13 mouse cellular contexts compared by ENCODE assay signal in the genomic region with DNA sequence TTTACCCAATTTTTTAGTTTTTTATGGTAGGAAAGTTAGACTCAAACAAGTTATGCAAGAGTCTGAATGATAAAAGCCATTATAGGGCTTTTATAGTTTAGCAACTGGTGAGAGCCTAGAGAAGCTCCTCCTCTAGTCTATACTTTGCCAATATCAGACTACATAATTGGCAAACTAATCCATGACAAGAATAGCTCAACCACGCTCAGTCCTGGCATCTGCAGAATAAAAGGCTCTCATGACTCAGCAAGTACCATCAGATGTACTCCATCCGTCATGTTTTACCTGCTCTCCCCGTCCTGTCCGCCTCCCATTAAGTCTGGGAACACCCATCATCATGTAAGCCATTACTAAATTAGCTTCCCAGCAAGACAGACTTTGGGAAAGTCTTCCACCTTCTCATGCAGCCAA. TPM values are rescaled to one million over a fixed set of nuclear protein-coding genes. Genes with fewer than 3 reads are reported as not detected.
A peak's percentile ranks its signal among the peaks of the same experiment; 100 is the strongest.
DNase-seq lines count a peak whose midpoint lies in the region; ATAC-seq and TF ChIP-seq lines count a peak whose summit lies in the region.
"Had no signal": no experiment of that assay in that cellular context is flagged by ENCODE, and none has a peak within 500 bp of the region (broad histone marks: within the 10 kb centered on the region; RNA-seq: fewer than 3 reads in every experiment).

No protein-coding gene starts in this region.

- H3K4me2 ChIP-seq in heart, embryonic 11.5 days: no peak overlapping the region
- H3K4me2 ChIP-seq in liver, embryonic 13.5 days: no peak overlapping the region
- no peak overlapping the region for H3K4me2 ChIP-seq in liver, postnatal 0 days (ENCODE audit: low read depth, low read length)
- no peak overlapping the region for H3K4me2 ChIP-seq in liver, embryonic 15.5 days
- H3K4me2 ChIP-seq: hindbrain, embryonic 14.5 days; lung, embryonic 14.5 days; neural tube, embryonic 12.5 days had no signal

- H3K36me3 ChIP-seq in heart, embryonic 11.5 days (ENCODE audit: control insufficient read depth, insufficient read depth, low read length): no peaks in the 10 kb centered on the region
- H3K36me3 ChIP-seq in liver, embryonic 13.5 days: no peaks in the 10 kb centered on the region
- peaks cover 5% of the 10 kb centered on the region; the same call in 1 of the 2 replicates for H3K36me3 ChIP-seq in liver, postnatal 0 days (replicated peaks; ENCODE audit: insufficient read depth, low read length)
- H3K36me3 ChIP-seq in liver, embryonic 15.5 days (replicated peaks): 0 out of 2 replicates have a peak, but pooled peaks cover 2% of the 10 kb centered on the region
- H3K36me3 ChIP-seq: neural tube, embryonic 12.5 days had no signal

- H3K27me3 ChIP-seq in heart, embryonic 11.5 days (ENCODE audit: control insufficient read depth, insufficient read depth, low read length): no peaks in the 10 kb centered on the region
- no peaks in the 10 kb centered on the region for H3K27me3 ChIP-seq in liver, embryonic 13.5 days
- no peaks in the 10 kb centered on the region for H3K27me3 ChIP-seq in liver, postnatal 0 days (ENCODE audit: insufficient read depth, low read length)
- no peaks in the 10 kb centered on the region for H3K27me3 ChIP-seq in liver, embryonic 15.5 days
- H3K27me3 ChIP-seq: neural tube, embryonic 12.5 days had no signal

- TF ChIP-seq CTCF in liver, postnatal 0 days (IDR thresholded peaks at IDR 0.05; ENCODE audit: low read depth): no peak

- no peak overlapping the region for H3K27ac ChIP-seq in heart, embryonic 11.5 days (ENCODE audit: low read depth, low read length)
- peak overlapping the region; percentile 51 for H3K27ac ChIP-seq in liver, embryonic 13.5 days
- H3K27ac ChIP-seq in liver, postnatal 0 days (ENCODE audit: low read depth): no peak overlapping the region
- H3K27ac ChIP-seq in liver, embryonic 15.5 days (replicated peaks): peak overlapping the region; percentile 35
- H3K27ac ChIP-seq: hindbrain, embryonic 14.5 days; midbrain, embryonic 10.5 days; neural tube, embryonic 12.5 days had no signal

- DNase-seq in heart, adult 11 months: peak; percentile 89
- no peak for DNase-seq in liver, embryonic 13.5 days
- DNase-seq in liver, postnatal 0 days: no peak
- peak; percentile 8 to 52 for DNase-seq in layer of hippocampus, adult 18-20 months (ENCODE audit: low spot score in 2 of 2)
- DNase-seq in embryo, embryonic 9.5 days (ENCODE audit: extremely low spot score): no peak
- DNase-seq: lung, embryonic 14.5 days; thymus, postnatal 14 days had no signal

- peaks cover 14% of the 10 kb centered on the region for H3K4me1 ChIP-seq in heart, embryonic 11.5 days (ENCODE audit: control insufficient read depth, insufficient read depth, low read length)
- peaks cover 79% of the 10 kb centered on the region for H3K4me1 ChIP-seq in liver, embryonic 13.5 days (replicated peaks)
- peaks cover 5% of the 10 kb centered on the region; the same call in 1 of the 2 replicates for H3K4me1 ChIP-seq in liver, postnatal 0 days (ENCODE audit: insufficient read depth)
- peaks cover 58% of the 10 kb centered on the region for H3K4me1 ChIP-seq in liver, embryonic 15.5 days (replicated peaks)

- no peak for ATAC-seq in heart, embryonic 11.5 days (replicated peaks; ENCODE audit: insufficient number of reproducible peaks, low FRiP score, low TSS enrichment)
- ATAC-seq in liver, embryonic 13.5 days (ENCODE audit: low read depth): no peak
- ATAC-seq in liver, postnatal 0 days: no peak
- no peak for ATAC-seq in liver, embryonic 15.5 days (ENCODE audit: insufficient read depth)

- H3K4me3 ChIP-seq in heart, embryonic 11.5 days (ENCODE audit: low read depth, low read length): no peak overlapping the region
- H3K4me3 ChIP-seq in liver, embryonic 13.5 days (replicated peaks): no peak overlapping the region
- H3K4me3 ChIP-seq in liver, postnatal 0 days (ENCODE audit: low read depth, low read length): no peak overlapping the region
- H3K4me3 ChIP-seq in liver, embryonic 15.5 days (replicated peaks): no peak overlapping the region
- H3K4me3 ChIP-seq: midbrain, embryonic 10.5 days; neural tube, embryonic 12.5 days had no signal

- no peak for TF ChIP-seq EP300 in liver, postnatal 0 days (IDR thresholded peaks at IDR 0.05; ENCODE audit: low read depth)

- WGBS in heart, embryonic 11.5 days (ENCODE audit: insufficient replicate concordance): 73% methylated on average over 4 of the region's 4 CpGs
- WGBS in liver, embryonic 13.5 days (ENCODE audit: insufficient replicate concordance): 65% methylated on average over 4 of the region's 4 CpGs
- 77% methylated on average over 4 of the region's 4 CpGs for WGBS in liver, postnatal 0 days (ENCODE audit: insufficient replicate concordance)
- WGBS in liver, embryonic 15.5 days (ENCODE audit: insufficient replicate concordance): 63% methylated on average over 4 of the region's 4 CpGs

- no peak overlapping the region for H3K9ac ChIP-seq in heart, embryonic 11.5 days (ENCODE audit: low read depth, low read length)
- H3K9ac ChIP-seq in liver, embryonic 13.5 days: no peak overlapping the region
- no peak overlapping the region for H3K9ac ChIP-seq in liver, postnatal 0 days (replicated peaks)
- no peak overlapping the region for H3K9ac ChIP-seq in liver, embryonic 15.5 days
- H3K9ac ChIP-seq: hindbrain, embryonic 14.5 days; lung, embryonic 14.5 days; neural tube, embryonic 12.5 days had no signal

- H3K9me3 ChIP-seq in heart, embryonic 11.5 days (replicated peaks; ENCODE audit: control insufficient read depth, low read length): no peaks in the 10 kb centered on the region
- H3K9me3 ChIP-seq in liver, embryonic 13.5 days (replicated peaks): no peaks in the 10 kb centered on the region
- no peaks in the 10 kb centered on the region for H3K9me3 ChIP-seq in liver, postnatal 0 days (ENCODE audit: low read length)
- H3K9me3 ChIP-seq in liver, embryonic 15.5 days (replicated peaks): no peaks in the 10 kb centered on the region
- H3K9me3 ChIP-seq: midbrain, embryonic 10.5 days; neural tube, embryonic 12.5 days had no signal

RNA-seq across cellular contexts. Expression of gene Mtmr3, which starts 23.2 kb away (rescaled TPM):
- polyA plus RNA-seq in heart, embryonic 11.5 days (2014; fragmentation: Nextera tagmentation; extraction: Ambion mirVana): 21.4 and 24.4 TPM in 2 replicates
- polyA plus RNA-seq in liver, embryonic 13.5 days (2015; fragmentation: Nextera tagmentation; extraction: Ambion mirVana): 24.0 and 28.1 TPM in 2 replicates
- polyA plus RNA-seq in liver, postnatal 0 days (2015; fragmentation: Nextera tagmentation; extraction: Ambion mirVana): 10.3 and 11.2 TPM in 2 replicates
- total RNA-seq in layer of hippocampus, adult 18-20 months (2021): 10 to 100 TPM; 69.1 to 71.2 TPM
- polyA plus RNA-seq in liver, embryonic 15.5 days (2015; fragmentation: Nextera tagmentation; extraction: Ambion mirVana): 32.5 and 36.6 TPM in 2 replicates

RNA-seq across cellular contexts. Expression of gene Gm11032, which starts 48.4 kb away (rescaled TPM):
- not detected in 2 replicates for polyA plus RNA-seq in heart, embryonic 11.5 days (2014; fragmentation: Nextera tagmentation; extraction: Ambion mirVana)
- polyA plus RNA-seq in liver, embryonic 13.5 days (2015; fragmentation: Nextera tagmentation; extraction: Ambion mirVana): not detected in 2 replicates
- polyA plus RNA-seq in liver, postnatal 0 days (2015; fragmentation: Nextera tagmentation; extraction: Ambion mirVana): not detected in 2 replicates
- total RNA-seq in layer of hippocampus, adult 18-20 months (2021): not detected
- not detected in 2 replicates for polyA plus RNA-seq in liver, embryonic 15.5 days (2015; fragmentation: Nextera tagmentation; extraction: Ambion mirVana)
- polyA plus RNA-seq: hindbrain, embryonic 14.5 days; kidney, embryonic 14.5 days; lung, embryonic 14.5 days; midbrain, embryonic 10.5 days; neural tube, embryonic 12.5 days had no signal

Comparison
In these comparisons a context has a peak if more than half of its experiments do, and no peak if none do; other contexts are left out.
1. H3K27ac ChIP-seq: peak in liver, embryonic 13.5 days (single experiment) and liver, embryonic 15.5 days (single experiment); none in heart, embryonic 11.5 days (single experiment) and liver, postnatal 0 days (single experiment).
2. DNase-seq: peak in heart, adult 11 months (single experiment) and layer of hippocampus, adult 18-20 months (2 of 2); none in liver, embryonic 13.5 days (single experiment), liver, postnatal 0 days (single experiment) and embryo, embryonic 9.5 days (single experiment).